Mouse (Mus musculus): ENCODE data around the gene Cpne2. TPM values are rescaled to one million over a fixed set of nuclear protein-coding genes. Genes with fewer than 3 reads are reported as not detected.

Cpne2 gene
- polyA plus RNA-seq, 1 experiment = 45.7 TPM

DNA sequence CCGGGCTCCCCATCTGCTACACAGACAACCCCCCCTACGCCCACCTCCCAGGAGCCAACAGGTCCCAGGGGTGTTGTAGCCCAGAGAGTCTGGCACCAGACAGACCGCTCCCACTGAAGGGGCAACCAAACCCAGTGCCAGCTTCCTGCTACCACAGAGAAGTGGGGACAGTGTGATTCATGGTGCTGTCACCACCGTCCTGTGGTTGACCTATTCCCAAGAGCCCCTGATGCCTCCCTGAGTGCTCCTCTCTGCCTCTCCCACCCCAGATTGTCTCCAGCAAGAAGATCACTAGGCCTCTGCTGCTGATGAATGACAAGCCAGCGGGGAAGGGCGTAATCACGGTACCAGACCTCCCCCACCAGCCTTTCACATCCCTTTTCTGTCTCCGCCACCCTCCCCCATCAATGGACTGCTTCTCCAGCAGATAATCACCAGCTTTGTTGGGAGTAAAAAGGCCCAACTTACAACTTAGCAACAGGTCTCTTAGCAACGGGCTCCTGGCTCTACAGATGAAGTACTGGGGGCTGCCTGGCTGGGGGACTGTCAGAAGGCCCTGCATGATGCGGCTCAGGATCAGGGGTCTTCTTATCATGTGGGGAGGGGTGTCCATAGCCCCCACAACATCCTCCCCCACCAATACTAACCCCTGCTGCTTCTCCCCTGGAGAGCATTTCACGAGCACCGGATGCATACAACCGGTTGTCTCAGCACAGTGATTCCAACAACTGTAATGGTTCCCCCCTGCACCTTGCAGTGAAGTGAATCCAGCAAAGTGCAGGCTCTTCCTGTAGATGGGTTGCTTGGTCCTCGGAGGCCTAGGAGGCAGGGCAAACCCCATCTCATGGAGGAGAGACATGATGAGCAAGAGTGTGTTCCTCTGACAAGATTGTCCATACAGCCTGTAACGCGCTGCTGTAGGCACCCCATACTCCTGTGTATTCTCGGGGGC lies 19.0 kb downstream of the Cpne2 start:
- H3K27ac ChIP-seq (ENCODE audit: insufficient read depth, low read depth, low read length) = no peak overlapping the region
- no peak for TF ChIP-seq POLR2A (IDR thresholded peaks at IDR 0.05; ENCODE audit: borderline replicate concordance, low read depth, low read length)
- TF ChIP-seq CTCF (IDR thresholded peaks at IDR 0.05; ENCODE audit: low read depth, low read length) = no peak
- peaks cover 31% of the 10 kb centered on the region for H3K4me1 ChIP-seq (ENCODE audit: control insufficient read depth, insufficient read depth, low read length)
- no peak overlapping the region for H3K4me3 ChIP-seq (ENCODE audit: insufficient read depth, low read length)

DNA sequence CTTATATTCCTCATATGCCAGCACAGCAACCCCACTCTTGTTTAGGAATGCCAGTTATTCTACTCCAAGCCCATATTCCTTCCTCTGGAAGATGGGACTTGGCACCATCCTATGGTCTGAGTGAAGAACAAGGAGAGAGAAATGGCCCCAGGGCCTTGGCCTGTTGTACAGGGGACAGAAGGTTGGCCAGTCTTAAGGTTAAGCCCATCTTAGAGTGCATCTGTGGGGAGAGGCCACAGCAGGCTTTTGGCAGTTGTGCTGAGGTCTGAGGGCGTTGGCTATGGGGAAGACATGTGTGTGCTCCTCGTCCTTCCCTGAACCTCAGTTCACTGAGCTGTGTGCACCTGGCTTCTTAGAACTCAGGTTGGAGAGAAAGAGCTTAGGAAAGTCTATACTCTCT lies 19.9 kb downstream of the Cpne2 start:
- H3K27ac ChIP-seq (ENCODE audit: insufficient read depth, low read depth, low read length) = no peak overlapping the region
- no peak for TF ChIP-seq POLR2A (IDR thresholded peaks at IDR 0.05; ENCODE audit: borderline replicate concordance, low read depth, low read length)
- no peak for TF ChIP-seq CTCF (IDR thresholded peaks at IDR 0.05; ENCODE audit: low read depth, low read length)
- H3K4me1 ChIP-seq (ENCODE audit: control insufficient read depth, insufficient read depth, low read length) = peaks cover 31% of the 10 kb centered on the region
- no peak overlapping the region for H3K4me3 ChIP-seq (ENCODE audit: insufficient read depth, low read length)

DNA sequence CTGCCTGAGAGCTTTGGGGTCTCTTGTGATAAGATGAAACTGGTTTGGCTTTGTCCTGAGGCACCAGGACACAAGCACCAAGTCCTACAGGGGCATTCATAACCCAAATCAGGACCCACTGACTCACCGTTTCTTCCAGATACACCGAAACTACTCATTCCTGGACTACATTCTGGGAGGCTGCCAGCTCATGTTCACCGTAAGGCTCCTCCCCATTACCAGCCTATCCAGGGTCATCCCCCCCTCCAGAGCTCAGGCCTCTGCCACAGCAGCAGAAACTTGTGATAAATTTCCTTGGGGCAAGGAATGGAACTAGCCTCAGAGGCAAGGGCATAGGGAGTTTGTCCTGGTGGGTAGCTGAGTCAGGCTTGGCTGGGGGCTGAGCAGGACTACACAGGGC lies 24.5 kb downstream of the Cpne2 start:
- H3K4me1 ChIP-seq (ENCODE audit: control insufficient read depth, insufficient read depth, low read length) = peaks cover under 1% of the 10 kb centered on the region; the same call in 1 of the 2 replicates
- no peak overlapping the region for H3K27ac ChIP-seq (ENCODE audit: insufficient read depth, low read depth, low read length)
- no peak overlapping the region for H3K4me3 ChIP-seq (ENCODE audit: insufficient read depth, low read length)
- TF ChIP-seq CTCF (IDR thresholded peaks at IDR 0.05; ENCODE audit: low read depth, low read length) (no peak), POLR2A (IDR thresholded peaks at IDR 0.05; ENCODE audit: borderline replicate concordance, low read depth, low read length) (no peak)

DNA sequence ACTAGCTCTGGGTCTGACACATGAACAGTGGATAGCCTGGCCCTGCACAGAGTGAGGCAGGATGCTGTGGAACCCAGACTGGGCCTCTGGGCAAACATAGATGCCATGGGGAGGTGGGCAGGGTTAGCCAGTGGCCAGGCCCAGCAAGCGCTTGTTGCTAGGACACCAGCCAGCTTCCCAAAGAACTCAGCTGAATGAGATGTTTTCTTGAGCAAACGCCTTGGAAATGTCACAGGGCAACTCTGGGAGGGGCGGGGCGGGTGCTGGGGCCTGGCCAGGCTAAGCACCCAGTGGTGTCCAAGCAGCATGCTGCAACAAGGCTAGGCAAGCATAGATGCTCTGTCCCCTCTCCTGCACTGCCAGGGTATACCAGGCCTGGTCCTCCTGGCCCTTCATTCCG lies 28.5 kb downstream of the Cpne2 start:
- H3K4me3 ChIP-seq (ENCODE audit: insufficient read depth, low read length) = no peak overlapping the region
- peaks cover 6% of the 10 kb centered on the region for H3K4me1 ChIP-seq (ENCODE audit: control insufficient read depth, insufficient read depth, low read length)
- no peak for TF ChIP-seq CTCF (IDR thresholded peaks at IDR 0.05; ENCODE audit: low read depth, low read length)
- TF ChIP-seq POLR2A (IDR thresholded peaks at IDR 0.05; ENCODE audit: borderline replicate concordance, low read depth, low read length) = no peak
- H3K27ac ChIP-seq (ENCODE audit: insufficient read depth, low read depth, low read length) = no peak overlapping the region

DNA sequence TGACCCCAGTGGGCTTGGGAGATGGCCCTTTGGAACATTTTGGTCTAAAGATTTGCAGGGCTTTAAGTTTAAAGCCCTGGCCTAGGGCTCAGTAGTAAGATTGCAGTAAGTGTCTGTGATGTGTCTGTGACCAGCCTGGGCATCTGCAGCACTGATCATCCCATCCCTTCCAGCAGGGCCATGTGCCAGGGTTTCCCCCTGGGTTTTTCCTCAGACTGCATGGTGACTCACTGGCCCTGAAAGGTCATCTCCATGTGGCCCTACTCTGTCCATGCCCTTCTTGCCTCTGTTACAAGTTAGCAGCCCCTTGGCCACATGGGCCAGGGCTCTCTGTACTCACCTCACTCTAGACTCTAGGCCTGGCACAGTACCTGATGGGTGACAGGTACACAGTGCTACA lies 31.6 kb downstream of the Cpne2 start:
- TF ChIP-seq CTCF (IDR thresholded peaks at IDR 0.05; ENCODE audit: low read depth, low read length) (no peak), POLR2A (IDR thresholded peaks at IDR 0.05; ENCODE audit: borderline replicate concordance, low read depth, low read length) (no peak)
- Histone ChIP-seq H3K4me1 (ENCODE audit: control insufficient read depth, insufficient read depth, low read length) (peaks cover 10% of the 10 kb centered on the region), H3K27ac (ENCODE audit: insufficient read depth, low read depth, low read length) (no peak overlapping the region), H3K4me3 (ENCODE audit: insufficient read depth, low read length) (no peak overlapping the region)

DNA sequence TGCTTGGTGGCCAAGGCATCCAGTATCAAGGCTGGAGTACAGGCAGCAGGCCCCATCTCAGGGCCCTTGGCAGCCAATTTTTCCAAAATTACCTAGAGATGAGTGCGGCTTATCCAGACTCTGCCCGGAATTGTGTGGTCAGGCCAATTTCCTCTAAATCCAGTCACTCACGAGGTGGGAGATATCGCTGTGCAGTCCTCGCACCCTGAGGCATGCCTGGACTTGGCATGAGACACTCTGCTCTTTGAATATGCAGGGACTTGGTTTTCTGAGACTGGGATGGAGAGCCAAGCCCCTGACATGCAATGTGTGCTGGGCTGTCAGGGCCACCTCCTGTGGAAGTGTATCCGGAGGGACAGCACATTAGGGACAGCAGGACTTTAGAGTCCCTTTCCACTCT lies 33.2 kb downstream of the Cpne2 start:
- no peak for TF ChIP-seq POLR2A (IDR thresholded peaks at IDR 0.05; ENCODE audit: borderline replicate concordance, low read depth, low read length)
- no peak for TF ChIP-seq CTCF (IDR thresholded peaks at IDR 0.05; ENCODE audit: low read depth, low read length)
- Histone ChIP-seq H3K4me3 (ENCODE audit: insufficient read depth, low read length) (no peak overlapping the region), H3K27ac (ENCODE audit: insufficient read depth, low read depth, low read length) (no peak overlapping the region), H3K4me1 (ENCODE audit: control insufficient read depth, insufficient read depth, low read length) (peaks cover 15% of the 10 kb centered on the region)

DNA sequence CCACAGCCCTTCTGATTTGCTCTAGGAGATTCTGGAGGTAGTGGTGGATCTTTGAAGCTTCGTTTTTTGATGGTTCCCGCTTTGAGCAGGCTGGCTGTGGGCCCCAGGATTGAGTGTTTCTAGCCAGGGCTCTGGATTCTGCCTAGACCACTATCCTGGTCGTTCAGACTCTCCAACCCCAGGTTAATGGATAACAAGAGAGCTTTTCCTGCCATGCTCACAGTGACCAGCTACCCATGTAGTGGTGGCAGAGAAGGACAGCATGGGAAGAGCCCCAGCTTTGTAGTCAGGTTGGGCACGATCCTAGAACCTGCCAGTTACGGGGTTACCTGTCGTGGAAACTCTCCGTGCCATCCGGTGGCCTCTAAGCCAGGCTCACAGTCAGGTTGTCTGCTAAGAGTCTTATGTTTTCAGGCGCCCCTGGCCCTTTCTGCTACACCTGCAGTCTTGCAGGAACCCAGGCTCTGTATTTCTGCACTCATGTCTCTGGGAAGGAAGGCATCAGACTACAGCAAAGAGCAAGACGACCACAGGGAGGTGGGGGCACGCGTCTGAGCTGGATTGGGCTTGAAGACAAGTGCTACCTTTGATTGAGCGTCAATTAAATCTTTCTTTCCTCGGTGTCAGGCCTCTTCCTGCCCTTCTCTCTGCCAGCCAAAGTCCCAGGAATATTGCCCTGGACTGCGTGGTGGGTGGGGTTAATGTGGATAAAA lies 33.8 kb downstream of the Cpne2 start:
- no peak for TF ChIP-seq POLR2A (IDR thresholded peaks at IDR 0.05; ENCODE audit: borderline replicate concordance, low read depth, low read length)
- no peak for TF ChIP-seq CTCF (IDR thresholded peaks at IDR 0.05; ENCODE audit: low read depth, low read length)
- peaks cover 15% of the 10 kb centered on the region for H3K4me1 ChIP-seq (ENCODE audit: control insufficient read depth, insufficient read depth, low read length)
- H3K27ac ChIP-seq (ENCODE audit: insufficient read depth, low read depth, low read length) = no peak overlapping the region
- H3K4me3 ChIP-seq (ENCODE audit: insufficient read depth, low read length) = no peak overlapping the region

DNA sequence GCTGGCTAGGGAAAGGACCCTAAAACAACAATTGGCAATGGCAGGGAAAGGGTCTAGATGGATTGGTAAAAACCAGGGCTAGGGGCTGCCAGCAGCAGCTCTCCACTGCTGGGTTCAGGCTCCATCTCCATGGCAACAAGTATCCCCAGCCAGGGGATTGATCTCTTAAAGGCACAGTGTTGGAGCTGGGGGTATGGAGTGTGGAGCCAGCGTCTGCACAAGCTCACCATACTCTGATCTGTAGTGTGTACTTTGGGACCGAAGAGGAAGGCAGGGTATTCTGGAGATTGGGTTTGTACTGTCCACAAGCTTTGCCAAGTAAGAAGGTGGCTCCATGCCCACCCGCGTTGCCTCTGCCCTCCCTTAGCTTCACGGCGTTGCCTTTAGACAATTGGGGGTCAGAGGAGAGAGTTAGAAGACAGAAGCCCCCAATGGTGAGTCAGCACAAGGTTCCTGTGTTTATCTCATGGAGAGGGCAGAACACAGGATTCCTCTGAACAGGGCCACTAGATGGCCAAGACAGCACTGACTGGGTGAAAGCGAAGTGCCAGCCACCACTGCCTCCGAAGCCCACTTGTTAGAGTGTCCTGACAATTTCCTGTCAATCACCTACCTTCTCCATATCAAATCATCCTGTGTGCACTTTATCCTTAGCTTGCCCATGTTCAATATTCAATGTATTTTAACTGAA lies 34.5 kb downstream of the Cpne2 start:
- TF ChIP-seq POLR2A (IDR thresholded peaks at IDR 0.05; ENCODE audit: borderline replicate concordance, low read depth, low read length) (no peak), CTCF (IDR thresholded peaks at IDR 0.05; ENCODE audit: low read depth, low read length) (no peak)
- no peak overlapping the region for H3K27ac ChIP-seq (ENCODE audit: insufficient read depth, low read depth, low read length)
- H3K4me1 ChIP-seq (ENCODE audit: control insufficient read depth, insufficient read depth, low read length) = peaks cover 15% of the 10 kb centered on the region
- no peak overlapping the region for H3K4me3 ChIP-seq (ENCODE audit: insufficient read depth, low read length)

DNA sequence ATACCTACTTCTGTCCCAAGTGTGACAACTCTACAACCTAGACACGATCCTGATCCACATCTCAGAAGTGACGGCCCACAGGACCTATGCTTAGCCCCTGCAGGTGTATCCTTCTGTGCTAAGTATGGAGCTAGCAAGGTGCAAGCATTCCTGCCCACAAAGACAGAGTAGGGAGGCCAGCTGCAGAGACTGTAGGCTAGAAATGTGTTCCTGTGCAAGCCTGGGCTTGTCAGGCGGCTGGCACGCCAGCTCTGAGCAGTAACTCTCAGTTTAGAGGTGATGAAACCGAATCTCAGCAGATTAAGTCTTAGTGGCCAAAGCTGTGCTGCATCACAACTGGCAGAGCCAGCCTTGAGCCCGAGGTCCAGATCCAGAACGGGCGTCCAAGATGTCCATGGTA lies 35.3 kb downstream of the Cpne2 start:
- H3K27ac ChIP-seq (ENCODE audit: insufficient read depth, low read depth, low read length) = no peak overlapping the region
- H3K4me3 ChIP-seq (ENCODE audit: insufficient read depth, low read length) = no peak overlapping the region
- H3K4me1 ChIP-seq (ENCODE audit: control insufficient read depth, insufficient read depth, low read length) = peaks cover 15% of the 10 kb centered on the region
- TF ChIP-seq POLR2A (IDR thresholded peaks at IDR 0.05; ENCODE audit: borderline replicate concordance, low read depth, low read length) (no peak), CTCF (IDR thresholded peaks at IDR 0.05; ENCODE audit: low read depth, low read length) (no peak)

Data from bone marrow macrophage, adult 2 months (primary cell).